Mouse (Mus musculus): ENCODE data around the gene Gpr146. TPM values are rescaled to one million over a fixed set of nuclear protein-coding genes. Genes with fewer than 3 reads are reported as not detected.

Gpr146 gene
- total RNA-seq, 2 experiments from 2014 or later = 5.7 to 7.5 TPM

- peak in 1 of 2 experiments; percentile 48 for DNase-seq (ENCODE audit: extremely low spot score in 1 of 2, low spot score in 2 of 2)
- intact Hi-C loops (cut with DNase I) = no loop called here
Measured at GRCm38 (mm10) chr5:139438440-139438839, 60.9 kb downstream of the Gpr146 start.

- intact Hi-C loops (cut with DNase I) = no loop called here
- DNase-seq (ENCODE audit: extremely low spot score in 1 of 2, low spot score in 2 of 2) = no peak
Measured at GRCm38 (mm10) chr5:139440451-139440850, 63.0 kb downstream of the Gpr146 start.

GRCm38 (mm10) chr5:139440926-139441725 lies 63.6 kb downstream of the Gpr146 start:
- intact Hi-C loops (cut with DNase I) = no loop called here
- no peak for DNase-seq (ENCODE audit: extremely low spot score in 1 of 2, low spot score in 2 of 2)

- DNase-seq (ENCODE audit: extremely low spot score in 1 of 2, low spot score in 2 of 2) = no peak
- intact Hi-C loops (cut with DNase I) = no loop called here
Measured at GRCm38 (mm10) chr5:139441726-139442018, 64.2 kb downstream of the Gpr146 start.

GRCm38 (mm10) chr5:139442428-139442827 lies 64.9 kb downstream of the Gpr146 start:
- intact Hi-C loops (cut with DNase I) = no loop called here
- peak in 1 of 2 experiments; percentile 90 for DNase-seq (ENCODE audit: extremely low spot score in 1 of 2, low spot score in 2 of 2)

GRCm38 (mm10) chr5:139442962-139443361 lies 65.5 kb downstream of the Gpr146 start:
- intact Hi-C loops (cut with DNase I) = no loop called here
- no peak for DNase-seq (ENCODE audit: extremely low spot score in 1 of 2, low spot score in 2 of 2)

- peak in 1 of 2 experiments; percentile 69 for DNase-seq (ENCODE audit: extremely low spot score in 1 of 2, low spot score in 2 of 2)
- intact Hi-C loops (cut with DNase I) = loop anchor here (5.0 kb wide), 1 partner anchor 83 kb away; no protein-coding TSS in a partner anchor
Measured at GRCm38 (mm10) chr5:139445258-139445657, 67.8 kb downstream of the Gpr146 start.

Small RNAs within 50 kb of the gene (microRNA-seq; reads per million reads assigned to microRNA genes)
- gene Mir339 = 487 reads per million, percentile 71 among the genes with 10 or more reads in this experiment

Other genes starting within 250 kb of the Gpr146 start
- gene Prkar1b, start 227.7 kb upstream of the Gpr146 start, total RNA-seq (2021) = 100 to 1,000 TPM; 499 to 505 TPM
- 1 to 10 TPM; 6.3 to 6.7 TPM for gene Dnaaf5, start 227.5 kb upstream of the Gpr146 start, total RNA-seq (2021)
- gene Sun1, start 177.1 kb upstream of the Gpr146 start, total RNA-seq (2021) = 10 to 100 TPM; 81.3 to 82.9 TPM
- 10 to 100 TPM; 55.9 to 56.2 TPM for gene Get4, start 125.4 kb upstream of the Gpr146 start, total RNA-seq (2021)
- gene Adap1, start 52.1 kb upstream of the Gpr146 start, total RNA-seq (2021) = 100 to 1,000 TPM; 370 to 382 TPM
- gene Cox19, start 26.3 kb upstream of the Gpr146 start, total RNA-seq (2021) = 10 to 100 TPM; 75.2 to 90.2 TPM
- not detected for gene Cyp2w1, start 25.1 kb upstream of the Gpr146 start, total RNA-seq (2021)
- under 1 TPM; 0.24 to 0.28 TPM for gene C130050O18Rik, start 27.6 kb downstream of the Gpr146 start, total RNA-seq (2021)
- 1 to 10 TPM; 2.9 to 3.3 TPM for gene Gper1, start 45.5 kb downstream of the Gpr146 start, total RNA-seq (2021)
- gene 3110082I17Rik, start 82.8 kb downstream of the Gpr146 start, total RNA-seq (2021) = 10 to 100 TPM; 20.1 to 20.2 TPM
- 100 to 1,000 TPM in 1 of 2 experiments, 10 to 100 TPM in 1; 93.4 to 100 TPM for gene Zfand2a, start 106.9 kb downstream of the Gpr146 start, total RNA-seq (2021)
- under 1 TPM in 1 of 2 experiments, not detected in 1; 0.21 TPM for gene Uncx, start 165.8 kb downstream of the Gpr146 start, total RNA-seq (2021)

All from left cerebral cortex, postnatal 10 days (tissue).